Mouse (Mus musculus): ENCODE results near the gene Prokr2. TPM values are rescaled to one million over a fixed set of nuclear protein-coding genes. Genes with fewer than 3 reads are reported as not detected.

The Prokr2 gene
- polyA plus RNA-seq (2015; fragmentation: Nextera tagmentation; extraction: Ambion mirVana), result 0.07 TPM in 1 of 2 replicates, not detected in the other

DNA sequence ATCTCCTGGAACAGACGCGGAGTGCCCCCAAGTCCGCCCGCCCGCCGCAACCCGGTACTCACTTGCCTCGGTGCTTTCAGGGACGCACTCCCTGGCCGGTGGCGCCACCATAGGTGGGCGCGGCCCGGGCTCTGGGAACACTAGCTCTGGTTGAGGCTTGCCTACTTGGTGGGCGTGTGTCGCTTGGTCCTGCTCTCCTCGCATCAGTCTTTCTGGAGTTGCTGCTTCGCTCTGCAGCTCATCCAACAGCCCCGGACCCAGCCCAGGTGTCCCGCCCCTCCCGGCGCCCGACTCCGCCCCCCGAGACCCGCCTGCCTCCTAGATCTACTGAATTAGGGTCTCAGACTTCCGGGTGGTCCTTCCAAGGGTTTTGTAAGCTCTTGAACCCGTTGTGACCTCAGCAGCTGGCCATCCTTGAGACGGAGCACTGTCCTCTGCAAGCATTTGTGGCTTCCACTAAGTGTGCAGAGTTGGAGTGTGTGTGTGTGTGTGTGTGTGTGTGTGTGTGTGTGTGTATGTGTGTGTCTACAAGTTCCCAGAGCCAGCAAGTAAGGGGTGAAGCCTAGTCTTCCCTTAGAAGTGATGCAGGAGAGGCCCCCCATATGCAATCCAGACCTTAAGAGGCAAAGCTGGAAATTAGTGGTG lies at the start of gene Prokr2:
Gene Prokr2 (minus strand): TSS at position 254 of the 645 bp plus-strand sequence.
- Histone ChIP-seq H3K4me3 (ENCODE audit: low read depth, low read length) (peak within 1 kb of the TSS; percentile 43), H3K27me3 (ENCODE audit: control insufficient read depth, insufficient read depth, low read length) (no peaks in the 10 kb centered on the region; the same call in 1 of the 2 replicates), H3K27ac (replicated peaks) (no peak within 1 kb of the TSS), H3K36me3 (ENCODE audit: control insufficient read depth, insufficient read depth, low read length) (no peaks in the 10 kb centered on the region), H3K9me3 (ENCODE audit: control insufficient read depth, low read length) (no peaks in the 10 kb centered on the region), H3K4me2 (replicated peaks; ENCODE audit: low read depth) (peak within 1 kb of the TSS; percentile 86), H3K9ac (ENCODE audit: low read length) (0 out of 2 replicates have a peak within 1 kb of the TSS, but pooled peaks have one; percentile 18), H3K4me1 (replicated peaks; ENCODE audit: control insufficient read depth, insufficient read depth) (0 out of 2 replicates have a peak, but pooled peaks cover 5% of the 10 kb centered on the region)
- TF ChIP-seq EP300 (optimal IDR thresholded peaks at IDR 0.05), result no peak
- TF ChIP-seq CTCF (IDR thresholded peaks at IDR 0.05; ENCODE audit: low read depth), result peak; percentile 8; the same call in 1 of the 2 replicates
- DNase-seq (ENCODE audit: low spot score), result peak; percentile 24
- WGBS, result 1% methylated on average over 27 of the region's 29 CpGs
- ATAC-seq (ENCODE audit: low FRiP score, low TSS enrichment), result 0 out of 2 replicates have a peak, but pooled peaks have one; percentile 32

DNA sequence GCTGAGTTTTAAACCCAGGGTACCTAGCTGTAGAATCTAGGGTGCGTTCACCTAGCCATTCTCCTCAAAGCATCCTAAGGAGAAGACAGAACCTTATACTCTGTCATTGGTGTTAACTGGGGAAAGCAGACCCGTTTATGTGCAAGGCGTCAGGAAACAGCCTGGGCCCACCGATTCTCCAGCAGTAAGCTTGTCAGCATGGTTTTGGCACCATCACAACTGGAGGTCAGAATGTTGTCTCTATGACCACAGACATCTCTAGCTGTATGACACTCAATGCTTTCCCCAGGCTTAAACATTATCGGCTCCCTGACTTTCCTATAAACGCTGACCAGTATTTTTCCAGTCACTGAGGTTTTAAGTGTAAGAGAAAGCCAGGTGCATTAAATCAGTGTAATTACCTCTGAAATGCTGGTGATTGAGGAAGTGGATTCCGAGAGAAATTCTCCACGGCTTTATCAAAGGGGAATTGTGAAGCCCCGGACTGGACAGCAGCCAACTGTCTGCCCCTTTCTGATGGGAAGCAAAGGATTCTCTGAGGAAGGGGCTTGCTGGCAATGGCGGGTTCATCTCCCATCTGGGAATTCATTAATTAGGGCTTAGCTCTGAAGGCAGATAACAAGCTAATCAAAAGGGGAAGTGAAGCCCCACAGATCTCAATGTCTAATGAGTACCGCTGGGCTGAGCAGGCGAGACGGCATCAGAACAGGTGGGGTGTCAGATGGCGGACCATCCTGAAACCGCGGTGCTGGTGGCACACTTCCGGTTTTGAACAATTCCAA lies 42.1 kb upstream of the Prokr2 start:
- Histone ChIP-seq H3K9ac (ENCODE audit: low read length) (no peak overlapping the region), H3K27ac (replicated peaks) (no peak overlapping the region), H3K4me2 (replicated peaks; ENCODE audit: low read depth) (no peak overlapping the region), H3K9me3 (ENCODE audit: control insufficient read depth, low read length) (no peaks in the 10 kb centered on the region), H3K4me3 (ENCODE audit: low read depth, low read length) (no peak overlapping the region), H3K36me3 (ENCODE audit: control insufficient read depth, insufficient read depth, low read length) (no peaks in the 10 kb centered on the region), H3K27me3 (ENCODE audit: control insufficient read depth, insufficient read depth, low read length) (no peaks in the 10 kb centered on the region), H3K4me1 (replicated peaks; ENCODE audit: control insufficient read depth, insufficient read depth) (no peaks in the 10 kb centered on the region)
- TF ChIP-seq CTCF (IDR thresholded peaks at IDR 0.05; ENCODE audit: low read depth), result no peak
- TF ChIP-seq EP300 (optimal IDR thresholded peaks at IDR 0.05), result no peak
- no peak for ATAC-seq (ENCODE audit: low FRiP score, low TSS enrichment)
- no peak for DNase-seq (ENCODE audit: low spot score)
- 49% methylated on average over 17 of the region's 17 CpGs for WGBS

DNA sequence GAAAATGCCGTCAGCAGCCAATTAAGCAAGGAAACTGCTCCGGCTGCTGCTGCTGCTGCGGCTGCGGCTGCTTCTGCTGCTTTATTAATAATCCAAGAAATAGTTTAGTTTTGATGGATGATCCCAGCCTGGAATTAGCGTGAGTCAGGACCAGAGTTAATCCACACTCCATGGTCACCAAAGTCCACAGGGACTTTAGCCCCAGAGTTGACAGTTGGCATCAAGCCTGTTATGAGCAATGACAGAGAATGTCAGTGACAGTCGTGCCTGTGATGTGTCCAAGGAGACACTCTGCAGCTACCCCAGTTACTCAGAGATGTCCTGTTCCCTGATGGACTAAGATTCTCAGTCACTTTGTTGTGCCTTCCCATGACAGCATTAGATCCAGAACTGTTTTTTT lies 40.3 kb upstream of the Prokr2 start:
- Histone ChIP-seq H3K27me3 (ENCODE audit: control insufficient read depth, insufficient read depth, low read length) (no peaks in the 10 kb centered on the region), H3K9me3 (ENCODE audit: control insufficient read depth, low read length) (no peaks in the 10 kb centered on the region), H3K27ac (replicated peaks) (no peak overlapping the region), H3K36me3 (ENCODE audit: control insufficient read depth, insufficient read depth, low read length) (no peaks in the 10 kb centered on the region), H3K4me1 (replicated peaks; ENCODE audit: control insufficient read depth, insufficient read depth) (no peaks in the 10 kb centered on the region), H3K4me3 (ENCODE audit: low read depth, low read length) (no peak overlapping the region), H3K9ac (ENCODE audit: low read length) (no peak overlapping the region), H3K4me2 (replicated peaks; ENCODE audit: low read depth) (no peak overlapping the region)
- ATAC-seq (ENCODE audit: low FRiP score, low TSS enrichment), result no peak
- TF ChIP-seq EP300 (optimal IDR thresholded peaks at IDR 0.05) (no peak), CTCF (IDR thresholded peaks at IDR 0.05; ENCODE audit: low read depth) (no peak)
- DNase-seq (ENCODE audit: low spot score), result no peak
- 55% methylated on average over 6 of the region's 6 CpGs for WGBS

DNA sequence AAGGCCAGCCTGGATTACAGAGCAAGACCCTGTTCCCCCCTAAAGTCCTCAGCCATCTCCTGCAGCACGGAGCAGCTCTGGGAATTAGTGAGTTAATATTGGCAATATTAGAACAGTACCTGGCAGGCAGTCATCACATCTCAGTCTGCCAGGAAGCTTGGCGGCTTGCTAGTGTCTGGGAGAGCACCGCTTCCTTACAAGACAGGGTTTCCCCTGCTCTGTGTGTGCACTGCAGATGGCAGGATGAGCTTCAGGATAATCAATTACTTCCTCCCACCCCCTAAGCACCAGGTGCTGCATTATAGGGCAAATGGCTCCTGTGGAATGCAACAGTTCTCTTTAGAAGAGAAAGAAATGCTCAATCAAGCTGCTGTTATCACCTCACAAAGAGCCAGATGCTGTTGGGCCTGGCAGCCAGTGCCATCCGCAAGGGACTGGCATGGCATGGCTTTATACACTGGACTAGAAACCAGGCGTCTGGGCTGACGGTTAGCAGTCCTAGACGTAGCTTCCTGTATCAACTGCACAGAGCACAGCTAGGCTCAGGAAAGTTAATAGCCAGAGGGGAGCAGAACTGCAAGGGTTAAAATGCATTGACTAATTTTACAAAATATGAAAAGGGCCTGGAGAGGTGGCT lies 38.3 kb upstream of the Prokr2 start:
- DNase-seq (ENCODE audit: low spot score) (no peak), ATAC-seq (ENCODE audit: low FRiP score, low TSS enrichment) (no peak)
- H3K36me3 ChIP-seq (ENCODE audit: control insufficient read depth, insufficient read depth, low read length), result no peaks in the 10 kb centered on the region
- no peak overlapping the region for H3K4me2 ChIP-seq (replicated peaks; ENCODE audit: low read depth)
- no peaks in the 10 kb centered on the region for H3K9me3 ChIP-seq (ENCODE audit: control insufficient read depth, low read length)
- H3K27me3 ChIP-seq (ENCODE audit: control insufficient read depth, insufficient read depth, low read length), result no peaks in the 10 kb centered on the region
- H3K4me3 ChIP-seq (ENCODE audit: low read depth, low read length), result no peak overlapping the region
- no peak for TF ChIP-seq CTCF (IDR thresholded peaks at IDR 0.05; ENCODE audit: low read depth)
- TF ChIP-seq EP300 (optimal IDR thresholded peaks at IDR 0.05), result no peak
- H3K9ac ChIP-seq (ENCODE audit: low read length), result no peak overlapping the region
- H3K4me1 ChIP-seq (replicated peaks; ENCODE audit: control insufficient read depth, insufficient read depth), result no peaks in the 10 kb centered on the region
- 79% methylated on average over 7 of the region's 7 CpGs for WGBS
- no peak overlapping the region for H3K27ac ChIP-seq (replicated peaks)

DNA sequence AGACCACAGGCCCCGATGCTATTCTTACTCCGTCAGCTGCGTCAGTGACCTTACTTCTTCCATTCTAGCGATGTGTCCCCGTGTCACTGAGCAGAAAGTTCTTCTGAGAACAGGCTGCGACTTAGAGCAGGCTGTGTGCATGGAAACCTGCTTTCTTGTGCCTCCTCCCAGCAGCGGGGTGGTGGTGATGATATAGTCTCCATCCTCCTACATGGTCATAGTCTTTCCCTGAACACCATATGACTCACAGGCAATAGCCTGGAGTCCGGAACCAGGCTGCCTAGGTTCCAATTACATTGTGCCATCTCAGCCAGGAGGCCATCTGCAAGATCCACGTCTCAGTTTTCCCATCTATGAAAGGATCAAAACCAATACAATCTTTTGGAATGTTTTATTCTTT lies 37.6 kb upstream of the Prokr2 start:
- TF ChIP-seq CTCF (IDR thresholded peaks at IDR 0.05; ENCODE audit: low read depth) (no peak), EP300 (optimal IDR thresholded peaks at IDR 0.05) (no peak)
- H3K27me3 ChIP-seq (ENCODE audit: control insufficient read depth, insufficient read depth, low read length), result no peaks in the 10 kb centered on the region
- H3K9me3 ChIP-seq (ENCODE audit: control insufficient read depth, low read length), result no peaks in the 10 kb centered on the region
- H3K27ac ChIP-seq (replicated peaks), result no peak overlapping the region
- no peak overlapping the region for H3K4me3 ChIP-seq (ENCODE audit: low read depth, low read length)
- H3K36me3 ChIP-seq (ENCODE audit: control insufficient read depth, insufficient read depth, low read length), result no peaks in the 10 kb centered on the region
- DNase-seq (ENCODE audit: low spot score) (no peak), ATAC-seq (ENCODE audit: low FRiP score, low TSS enrichment) (no peak)
- no peak overlapping the region for H3K9ac ChIP-seq (ENCODE audit: low read length)
- no peak overlapping the region for H3K4me2 ChIP-seq (replicated peaks; ENCODE audit: low read depth)
- 89% methylated on average over 9 of the region's 9 CpGs for WGBS
- no peaks in the 10 kb centered on the region for H3K4me1 ChIP-seq (replicated peaks; ENCODE audit: control insufficient read depth, insufficient read depth)
